Mouse (Mus musculus) kidney, adult 2 months (tissue): Measurements from ENCODE around the gene Wdr27.

Experiments used
- CTCF ChIP-seq: fragments of 200-500 bp; conservative IDR thresholded peaks from 2 replicates; pipeline ENCODE4 v1.5.1; 2011; ENCODE audit warnings: low read depth, mild to moderate bottlenecking, control low read depth, low read length, moderate library complexity, mixed read lengths; ENCODE audit not compliant: insufficient read depth, insufficient read length
- POLR2A ChIP-seq: fragments of 200-500 bp; IDR thresholded peaks from one replicate; pipeline ENCODE4 v1.6.1; 2011; ENCODE audit warnings: low read depth, low read length, control low read depth

GRCm38 (mm10) chr17:14921582-14921981 is 21.4 kb downstream of the Wdr27 start:
- TF ChIP-seq POLR2A, result no peak
- no peak for TF ChIP-seq CTCF
